Mouse (Mus musculus) layer of hippocampus, postnatal 10 days (tissue): Measurements from ENCODE around the gene Atl1. TPM values are rescaled to one million over a fixed set of nuclear protein-coding genes. Genes with fewer than 3 reads are reported as not detected.

Source experiments
- DNase-seq, 2 experiments: peaks; one replicate each; pipeline ENCODE4 v3.0.0; 2021; ENCODE audit warnings: low spot score in 2 of 2
- total RNA-seq, 2 experiments: library from RNA; stranded (reverse); gene quantifications; 2 replicates each; pipeline ENCODE4 v1.2.3; 2021

Gene Atl1
- total RNA-seq, 2 experiments from 2014 or later = 200 to 201 TPM

DNA sequence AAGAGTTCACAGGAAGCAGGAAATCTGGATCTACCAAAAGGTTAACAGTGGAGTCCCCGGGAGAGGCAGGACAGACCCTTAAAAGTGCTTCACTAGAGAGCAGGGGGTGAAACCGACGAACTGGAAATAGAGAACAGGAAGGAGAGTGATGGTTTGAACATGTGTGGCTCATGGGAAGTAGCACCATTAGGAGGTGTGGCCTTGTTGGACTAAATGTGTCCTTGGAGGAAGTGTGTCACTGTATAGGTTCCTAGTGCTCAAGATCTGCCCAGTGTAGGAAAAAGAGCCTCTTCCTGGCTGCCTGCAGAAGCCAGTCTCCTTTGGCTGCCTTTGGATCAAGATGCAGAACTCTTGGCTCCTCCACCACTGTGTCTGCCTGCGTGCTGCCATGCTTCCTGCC lies 112.7 kb downstream of the Atl1 start:
- DNase-seq = no peak

- no peak for DNase-seq
Observed at GRCm38 (mm10) chr12:70010356-70010755, 117.9 kb downstream of the Atl1 start.

DNA sequence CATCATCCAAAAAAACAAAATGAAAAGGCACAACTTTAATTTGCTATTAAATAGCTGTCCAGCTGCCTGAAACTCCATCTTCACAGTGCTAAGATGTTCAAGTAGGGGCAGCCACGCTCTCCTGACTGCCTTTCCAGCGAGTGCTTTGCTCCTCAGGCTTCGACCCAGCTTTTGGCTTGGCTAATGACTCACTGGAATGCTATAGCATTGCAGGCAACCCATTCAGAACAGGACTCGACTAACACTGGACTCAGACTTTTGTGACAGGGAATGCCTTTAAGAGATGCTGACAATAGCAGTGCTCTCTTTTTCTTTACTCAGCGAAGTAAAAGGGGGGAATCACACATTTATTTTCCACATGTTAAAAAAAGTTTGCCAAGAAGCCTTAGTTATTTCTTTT lies 119.3 kb downstream of the Atl1 start:
- DNase-seq = no peak

GRCm38 (mm10) chr12:70015936-70016335 lies 123.5 kb downstream of the Atl1 start:
- no peak for DNase-seq

Other genes with a start within 250 kb of the Atl1 start
- gene Sos2, start 210.8 kb upstream of the Atl1 start, total RNA-seq = 10 to 100 TPM; 31.8 to 34.1 TPM
- gene L2hgdh, start 167.7 kb upstream of the Atl1 start, total RNA-seq = 10 to 100 TPM; 12.8 to 14.2 TPM
- gene Atp5s, start 167.7 kb upstream of the Atl1 start, total RNA-seq = 10 to 100 TPM; 22.2 to 29.0 TPM
- 10 to 100 TPM; 25.1 to 27.9 TPM for gene Cdkl1, start 101.3 kb upstream of the Atl1 start, total RNA-seq
- 10 to 100 TPM; 46.1 to 47.5 TPM for gene Map4k5, start 586 bp downstream of the Atl1 start, total RNA-seq
- 10 to 100 TPM; 18.7 to 19.3 TPM for gene Sav1, start 94.4 kb downstream of the Atl1 start, total RNA-seq
- gene Nin, start 221.1 kb downstream of the Atl1 start, total RNA-seq = 10 to 100 TPM; 59.8 to 85.9 TPM